Mouse (Mus musculus): ENCODE data around the gene Lysmd2. TPM values are rescaled to one million over a fixed set of nuclear protein-coding genes. Genes with fewer than 3 reads are reported as not detected.

The Lysmd2 gene
- total RNA-seq, 2 experiments from 2014 or later = 12.8 to 13.2 TPM

Other genes starting within 250 kb of the Lysmd2 start
- 10 to 100 TPM; 59.7 to 60.7 TPM for gene Mapk6, start 215.7 kb upstream of the Lysmd2 start, total RNA-seq (2021)
- 10 to 100 TPM; 23.1 to 25.4 TPM for gene Leo1, start 184.2 kb upstream of the Lysmd2 start, total RNA-seq (2021)
- 100 to 1,000 TPM; 111 to 112 TPM for gene Tmod3, start 66.1 kb upstream of the Lysmd2 start, total RNA-seq (2021)
- 1 to 10 TPM; 4.6 to 5.6 TPM for gene Tmod2, start 14.4 kb upstream of the Lysmd2 start, total RNA-seq (2021)
- gene Scg3, start 58.3 kb downstream of the Lysmd2 start, total RNA-seq (2021) = under 1 TPM; 0.52 to 0.64 TPM
- gene Bmp5, start 149.6 kb downstream of the Lysmd2 start, total RNA-seq (2021) = 1 to 10 TPM; 3.2 TPM